Mouse (Mus musculus) heart, embryonic 16.5 days (tissue): Measurements from ENCODE around the gene Igf1r. TPM values are rescaled to one million over a fixed set of nuclear protein-coding genes. Genes with fewer than 3 reads are reported as not detected.
"Not testable (repeated sequence)": the region's sequence is repeated elsewhere in the genome, so short reads cannot be mapped to it uniquely, and the experiment has no call there.

Experiments
- ATAC-seq: fragments of 200-750 bp; cut with Nextera tagmentation; replicated peaks from 2 replicates; pipeline ENCODE4 v1.8.0; 2017; ENCODE audit warnings: moderate number of reproducible peaks; ENCODE audit not compliant: insufficient read depth, low FRiP score; ENCODE audit errors: extremely low read depth
- H3K27ac ChIP-seq: fragments of 300-500 bp; sonication (generic); 2 replicates; pipeline ENCODE4 v1.5.1; 2014; ENCODE audit warnings: mild to moderate bottlenecking, low read length, control low read depth, moderate library complexity
- H3K27me3 ChIP-seq: fragments of 300-500 bp; sonication (generic); 2 replicates; pipeline ENCODE4 v1.6.1; 2014; ENCODE audit warnings: low read length, mixed read lengths; ENCODE audit not compliant: control insufficient read depth, insufficient read depth
- H3K36me3 ChIP-seq: fragments of 300-500 bp; sonication (generic); 2 replicates; pipeline ENCODE4 v1.6.1; 2014; ENCODE audit not compliant: control insufficient read depth, insufficient read depth
- H3K4me1 ChIP-seq: fragments of 300-500 bp; sonication (generic); 2 replicates; pipeline ENCODE4 v1.6.1; 2014; ENCODE audit warnings: low read length, mixed read lengths; ENCODE audit not compliant: control insufficient read depth, insufficient read depth
- H3K4me2 ChIP-seq: fragments of 300-500 bp; sonication (generic); 2 replicates; pipeline ENCODE4 v1.6.1; 2014; ENCODE audit warnings: low read depth, mild to moderate bottlenecking, control low read depth, low read length
- H3K4me3 ChIP-seq: fragments of 300-500 bp; sonication (generic); 2 replicates; pipeline ENCODE4 v1.5.1; 2014; ENCODE audit warnings: mild to moderate bottlenecking, control low read depth, low read length
- H3K9ac ChIP-seq: fragments of 300-500 bp; sonication (generic); 2 replicates; pipeline ENCODE4 v1.6.1; 2014; ENCODE audit warnings: low read length, control low read depth
- H3K9me3 ChIP-seq: fragments of 300-500 bp; sonication (generic); replicated peaks from 2 replicates; pipeline ENCODE4 v1.6.1; 2016; ENCODE audit warnings: low read length; ENCODE audit not compliant: control insufficient read depth
- WGBS: fragments of 180-500 bp; shearing (Covaris S2); extraction: QIAGEN DNeasy Blood & Tissue Kit; methylation state at CpG from one replicate; pipeline ENCODE4 v1.1.7; 2014; 5-methylcytosine and 5-hydroxymethylcytosine counted together
- polyA plus RNA-seq: library from polyadenylated mRNA; unstranded; fragments of >200 nt; fragmentation: Nextera tagmentation; extraction: Ambion mirVana; gene quantifications from 2 replicates; pipeline ENCODE4 v1.2.1, GENCODE M21; 2015

Gene Igf1r
- polyA plus RNA-seq, 1 experiment from 2014 or later = 16.4 TPM

- H3K9me3 ChIP-seq = no peaks in the 10 kb centered on the region
- peaks cover 11% of the 10 kb centered on the region for H3K4me1 ChIP-seq
- no peak within 1 kb of the TSS; the same call in 1 of the 2 replicates for H3K4me2 ChIP-seq
- H3K9ac ChIP-seq = no peak within 1 kb of the TSS
- H3K36me3 ChIP-seq = no peaks in the 10 kb centered on the region
- no peaks in the 10 kb centered on the region; the same call in 1 of the 2 replicates for H3K27me3 ChIP-seq
- no peak within 1 kb of the TSS for H3K4me3 ChIP-seq
- H3K27ac ChIP-seq = peak within 1 kb of the TSS; percentile 46; the same call in 1 of the 2 replicates
- no peak for ATAC-seq
Observed at GRCm38 (mm10) chr7:68273515-68273914, 320.9 kb downstream of the Igf1r start, which contains the start of gene Fam169b. TSS of gene Fam169b (plus strand) at chr7:68273839.

GRCm38 (mm10) chr7:68274218-68274617 lies 321.6 kb downstream of the Igf1r start:
- Histone ChIP-seq H3K4me3 (no peak overlapping the region), H3K36me3 (no peaks in the 10 kb centered on the region), H3K9me3 (no peaks in the 10 kb centered on the region), H3K4me2 (no peak overlapping the region), H3K27ac (no peak overlapping the region), H3K4me1 (peaks cover 11% of the 10 kb centered on the region), H3K9ac (no peak overlapping the region), H3K27me3 (no peaks in the 10 kb centered on the region; the same call in 1 of the 2 replicates)
- ATAC-seq = no peak
- 79% methylated on average over 2 of the region's 2 CpGs for WGBS

- Histone ChIP-seq H3K4me3 (no peak overlapping the region), H3K36me3 (no peaks in the 10 kb centered on the region), H3K9me3 (no peaks in the 10 kb centered on the region), H3K4me1 (peaks cover 11% of the 10 kb centered on the region), H3K27me3 (no peaks in the 10 kb centered on the region; the same call in 1 of the 2 replicates), H3K27ac (peak overlapping the region; percentile 46), H3K4me2 (peak overlapping the region; percentile 21), H3K9ac (no peak overlapping the region)
- WGBS = 67% methylated on average over 9 of the region's 9 CpGs
- no peak for ATAC-seq
Observed at GRCm38 (mm10) chr7:68274951-68275350, 322.3 kb downstream of the Igf1r start.

GRCm38 (mm10) chr7:68275445-68275837 lies 322.8 kb downstream of the Igf1r start:
- Histone ChIP-seq H3K4me1 (peaks cover 10% of the 10 kb centered on the region), H3K4me3 (peak overlapping the region; percentile 62), H3K4me2 (peak overlapping the region; percentile 96), H3K27ac (peak overlapping the region; percentile 46), H3K9ac (peak overlapping the region; percentile 76)
- ATAC-seq, H3K36me3 ChIP-seq, H3K27me3 ChIP-seq, H3K9me3 ChIP-seq: not testable (repeated sequence)
- 47% methylated on average over 9 of the region's 9 CpGs for WGBS

GRCm38 (mm10) chr7:68275838-68276731 lies 323.5 kb downstream of the Igf1r start:
- WGBS = 8% methylated on average over 36 of the region's 36 CpGs
- H3K27ac ChIP-seq = peak overlapping the region; percentile 70
- H3K27me3 ChIP-seq = no peaks in the 10 kb centered on the region; the same call in 1 of the 2 replicates
- H3K4me1 ChIP-seq = peaks cover 8% of the 10 kb centered on the region
- peak overlapping the region; percentile 76 for H3K9ac ChIP-seq
- no peaks in the 10 kb centered on the region for H3K36me3 ChIP-seq
- H3K4me3 ChIP-seq = peak overlapping the region; percentile 62
- H3K4me2 ChIP-seq = peak overlapping the region; percentile 96
- H3K9me3 ChIP-seq = no peaks in the 10 kb centered on the region
- peak; percentile 43 for ATAC-seq

GRCm38 (mm10) chr7:68277054-68277896 lies 324.6 kb downstream of the Igf1r start:
- Histone ChIP-seq H3K4me3 (peak overlapping the region; percentile 33), H3K4me2 (no peak overlapping the region)
- ATAC-seq = no peak

GRCm38 (mm10) chr7:68277897-68278270 lies 325.3 kb downstream of the Igf1r start:
- no peak for ATAC-seq
- Histone ChIP-seq H3K4me2 (no peak overlapping the region), H3K27me3 (no peaks in the 10 kb centered on the region; the same call in 1 of the 2 replicates), H3K4me3 (peak overlapping the region; percentile 33), H3K9me3 (no peaks in the 10 kb centered on the region), H3K27ac (peak overlapping the region; percentile 57), H3K36me3 (no peaks in the 10 kb centered on the region), H3K4me1 (peaks cover 8% of the 10 kb centered on the region), H3K9ac (peak overlapping the region; percentile 54)
- 83% methylated on average over 4 of the region's 4 CpGs for WGBS

More at GRCm38 (mm10) chr7:68277054-68277896, 324.6 kb downstream of the Igf1r start:
- WGBS = 50% methylated on average over 11 of the region's 11 CpGs
- H3K4me1 ChIP-seq = peaks cover 8% of the 10 kb centered on the region
- H3K27ac ChIP-seq = peak overlapping the region; percentile 47; the same call in 1 of the 2 replicates
- H3K36me3 ChIP-seq = no peaks in the 10 kb centered on the region
- no peaks in the 10 kb centered on the region for H3K9me3 ChIP-seq
- no peaks in the 10 kb centered on the region; the same call in 1 of the 2 replicates for H3K27me3 ChIP-seq
- H3K9ac ChIP-seq = peak overlapping the region; percentile 34; the same call in 1 of the 2 replicates

- H3K4me3 ChIP-seq = peak overlapping the region; percentile 33
- H3K27me3 ChIP-seq = no peaks in the 10 kb centered on the region; the same call in 1 of the 2 replicates
- H3K9me3 ChIP-seq = no peaks in the 10 kb centered on the region
- no peak for ATAC-seq
- H3K9ac ChIP-seq = peak overlapping the region; percentile 54
- no peaks in the 10 kb centered on the region for H3K36me3 ChIP-seq
- WGBS = 90% methylated on average over 6 of the region's 6 CpGs
- H3K27ac ChIP-seq = peak overlapping the region; percentile 57
- H3K4me1 ChIP-seq = peaks cover 8% of the 10 kb centered on the region
- H3K4me2 ChIP-seq = no peak overlapping the region
Observed at GRCm38 (mm10) chr7:68278385-68278784, 325.8 kb downstream of the Igf1r start.
